Mouse (Mus musculus): ENCODE results near the gene Taar5. TPM values are rescaled to one million over a fixed set of nuclear protein-coding genes. Genes with fewer than 3 reads are reported as not detected.

Gene Taar5
- polyA plus RNA-seq, 1 experiment from 2014 or later = not detected

DNA sequence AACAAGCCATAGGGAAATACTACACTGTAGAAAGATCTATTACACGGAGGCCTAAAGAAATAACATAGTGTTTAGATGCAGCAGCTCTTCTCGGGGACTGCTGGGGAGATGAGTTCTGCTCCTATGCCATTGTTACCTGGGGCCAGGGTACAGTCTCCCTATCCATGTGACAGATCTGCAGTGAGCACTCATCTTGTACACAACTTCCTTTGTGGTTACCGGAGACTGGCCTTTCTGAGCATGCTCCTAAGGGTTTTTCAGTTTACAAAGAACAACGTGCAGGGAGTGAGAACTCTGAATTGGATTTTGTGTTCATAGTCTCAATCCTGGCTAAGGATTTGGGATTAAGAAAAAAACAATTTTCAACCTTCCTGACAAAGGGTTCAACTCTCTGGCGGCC lies 15.9 kb downstream of the Taar5 start:
- no peak for DNase-seq (ENCODE audit: low spot score)
- 75% methylated on average over 5 of the region's 5 CpGs for WGBS

DNA sequence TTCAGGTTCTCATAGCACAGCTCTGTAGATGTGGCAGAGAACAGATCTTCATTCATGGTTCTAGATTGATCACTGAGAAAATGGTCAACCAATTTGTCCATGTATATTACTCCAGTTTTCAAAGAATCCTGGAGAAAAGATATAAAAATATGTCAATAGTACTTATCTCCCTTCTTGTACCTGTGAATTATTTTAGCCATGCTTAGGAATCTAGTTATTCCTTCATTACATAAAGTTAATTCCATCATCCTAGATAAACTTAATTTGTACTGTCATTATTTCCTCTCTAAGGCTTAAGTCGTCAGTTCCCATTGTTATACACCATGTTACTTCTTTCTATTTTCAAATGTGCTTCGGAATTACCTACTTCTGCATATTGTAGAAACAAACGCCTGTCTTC lies 22.9 kb downstream of the Taar5 start, which contains the start of gene Taar7a:
Taar7a (minus strand) TSS at position 101 of the 400 bp plus-strand sequence.
- Histone ChIP-seq H3K4me3 (ENCODE audit: low read depth, low read length) (no peak within 1 kb of the TSS), H3K27ac (replicated peaks; ENCODE audit: low read depth, low read length) (no peak within 1 kb of the TSS), H3K4me2 (ENCODE audit: low read depth, low read length) (no peak within 1 kb of the TSS), H3K9ac (ENCODE audit: low read depth, low read length) (no peak within 1 kb of the TSS), H3K4me1 (ENCODE audit: control insufficient read depth, insufficient read depth, low read length) (no peaks in the 10 kb centered on the region), H3K36me3 (ENCODE audit: control insufficient read depth, insufficient read depth, low read length) (no peaks in the 10 kb centered on the region), H3K9me3 (ENCODE audit: control insufficient read depth, low read length) (no peaks in the 10 kb centered on the region), H3K27me3 (replicated peaks; ENCODE audit: control insufficient read depth, insufficient read depth, low read length) (no peaks in the 10 kb centered on the region)
- DNase-seq (ENCODE audit: low spot score) (no peak), ATAC-seq (ENCODE audit: low read depth) (no peak)
- WGBS = 78% methylated on average over 3 of the region's 3 CpGs

More for the DNA sequence above, 15.9 kb downstream of the Taar5 start:
- Histone ChIP-seq H3K4me1 (ENCODE audit: control insufficient read depth, insufficient read depth, low read length) (no peaks in the 10 kb centered on the region), H3K9me3 (ENCODE audit: control insufficient read depth, low read length) (no peaks in the 10 kb centered on the region), H3K27ac (replicated peaks; ENCODE audit: low read depth, low read length) (no peak overlapping the region), H3K4me2 (ENCODE audit: low read depth, low read length) (no peak overlapping the region), H3K27me3 (replicated peaks; ENCODE audit: control insufficient read depth, insufficient read depth, low read length) (no peaks in the 10 kb centered on the region), H3K4me3 (ENCODE audit: low read depth, low read length) (no peak overlapping the region), H3K36me3 (ENCODE audit: control insufficient read depth, insufficient read depth, low read length) (no peaks in the 10 kb centered on the region), H3K9ac (ENCODE audit: low read depth, low read length) (no peak overlapping the region)
- no peak for ATAC-seq (ENCODE audit: low read depth)

- ATAC-seq (ENCODE audit: low read depth) (no peak), DNase-seq (ENCODE audit: low spot score) (no peak)
- Histone ChIP-seq H3K4me2 (ENCODE audit: low read depth, low read length) (no peak within 1 kb of the TSS), H3K27ac (replicated peaks; ENCODE audit: low read depth, low read length) (no peak within 1 kb of the TSS), H3K4me1 (ENCODE audit: control insufficient read depth, insufficient read depth, low read length) (no peaks in the 10 kb centered on the region), H3K27me3 (replicated peaks; ENCODE audit: control insufficient read depth, insufficient read depth, low read length) (no peaks in the 10 kb centered on the region), H3K36me3 (ENCODE audit: control insufficient read depth, insufficient read depth, low read length) (no peaks in the 10 kb centered on the region), H3K9me3 (ENCODE audit: control insufficient read depth, low read length) (no peaks in the 10 kb centered on the region), H3K9ac (ENCODE audit: low read depth, low read length) (no peak within 1 kb of the TSS), H3K4me3 (ENCODE audit: low read depth, low read length) (no peak within 1 kb of the TSS)
- WGBS = 83% methylated on average over 1 of the region's 1 CpGs
Measured at GRCm38 (mm10) chr10:23999639-24000038, 29.1 kb downstream of the Taar5 start, which contains the start of gene Taar7b. Gene Taar7b, plus strand, starts transcription at chr10:23999939.

- ATAC-seq (ENCODE audit: low read depth) = no peak
- no peak overlapping the region for H3K27ac ChIP-seq (replicated peaks; ENCODE audit: low read depth, low read length)
- no peak overlapping the region for H3K4me3 ChIP-seq (ENCODE audit: low read depth, low read length)
- H3K4me2 ChIP-seq (ENCODE audit: low read depth, low read length) = no peak overlapping the region
- H3K36me3 ChIP-seq (ENCODE audit: control insufficient read depth, insufficient read depth, low read length) = no peaks in the 10 kb centered on the region
- WGBS = 66% methylated on average over 1 of the region's 1 CpGs
- no peaks in the 10 kb centered on the region for H3K27me3 ChIP-seq (replicated peaks; ENCODE audit: control insufficient read depth, insufficient read depth, low read length)
- H3K9me3 ChIP-seq (ENCODE audit: control insufficient read depth, low read length) = no peaks in the 10 kb centered on the region
- DNase-seq (ENCODE audit: low spot score) = no peak
- H3K4me1 ChIP-seq (ENCODE audit: control insufficient read depth, insufficient read depth, low read length) = no peaks in the 10 kb centered on the region
- H3K9ac ChIP-seq (ENCODE audit: low read depth, low read length) = no peak overlapping the region
Measured at GRCm38 (mm10) chr10:24006442-24006841, 35.9 kb downstream of the Taar5 start.

DNA sequence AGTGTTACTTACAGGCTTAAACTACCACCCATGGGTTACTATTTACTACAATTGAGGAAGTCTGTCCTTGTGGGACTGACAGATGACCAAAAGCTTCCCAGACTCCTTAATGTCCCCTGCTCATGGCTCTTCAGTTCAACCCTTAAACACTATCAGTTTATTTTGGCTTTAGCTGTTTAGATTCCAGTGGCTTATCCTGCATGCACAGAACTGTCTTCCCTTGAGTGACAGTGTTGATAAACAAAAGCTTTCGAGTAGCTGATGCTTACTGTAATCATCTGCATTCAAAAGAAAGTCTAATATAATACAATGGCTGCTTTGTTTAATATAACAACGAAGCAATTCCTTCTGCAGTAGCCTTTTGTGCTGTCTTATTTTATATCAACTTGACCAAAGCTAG lies 36.5 kb downstream of the Taar5 start:
- Histone ChIP-seq H3K36me3 (ENCODE audit: control insufficient read depth, insufficient read depth, low read length) (no peaks in the 10 kb centered on the region), H3K4me2 (ENCODE audit: low read depth, low read length) (no peak overlapping the region), H3K9me3 (ENCODE audit: control insufficient read depth, low read length) (no peaks in the 10 kb centered on the region), H3K27me3 (replicated peaks; ENCODE audit: control insufficient read depth, insufficient read depth, low read length) (no peaks in the 10 kb centered on the region), H3K4me3 (ENCODE audit: low read depth, low read length) (no peak overlapping the region), H3K4me1 (ENCODE audit: control insufficient read depth, insufficient read depth, low read length) (no peaks in the 10 kb centered on the region), H3K27ac (replicated peaks; ENCODE audit: low read depth, low read length) (no peak overlapping the region), H3K9ac (ENCODE audit: low read depth, low read length) (no peak overlapping the region)
- 56% methylated on average over 2 of the region's 2 CpGs for WGBS
- no peak for DNase-seq (ENCODE audit: low spot score)
- no peak for ATAC-seq (ENCODE audit: low read depth)

DNA sequence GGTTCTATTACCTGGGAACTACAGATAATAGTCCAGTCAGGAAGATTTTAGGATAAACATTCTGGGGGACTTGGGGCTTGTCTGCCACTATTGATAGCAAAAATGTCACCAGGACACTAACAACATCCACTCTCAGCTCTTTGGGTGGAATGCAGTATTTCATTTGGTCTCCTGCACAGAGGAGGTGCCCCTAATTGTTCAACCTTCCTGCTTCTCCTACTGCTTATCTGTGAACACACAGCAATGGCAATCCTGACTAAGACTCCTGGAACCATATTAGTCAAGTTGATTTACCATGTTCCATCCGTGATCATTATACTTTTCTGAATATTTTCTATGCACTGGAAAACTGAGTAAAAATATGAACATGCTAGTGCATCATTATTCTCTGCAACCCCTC lies 37.6 kb downstream of the Taar5 start:
- H3K27ac ChIP-seq (replicated peaks; ENCODE audit: low read depth, low read length) = no peak overlapping the region
- H3K9ac ChIP-seq (ENCODE audit: low read depth, low read length) = no peak overlapping the region
- no peaks in the 10 kb centered on the region for H3K9me3 ChIP-seq (ENCODE audit: control insufficient read depth, low read length)
- 73% methylated on average over 1 of the region's 1 CpGs for WGBS
- DNase-seq (ENCODE audit: low spot score) (no peak), ATAC-seq (ENCODE audit: low read depth) (no peak)
- H3K4me3 ChIP-seq (ENCODE audit: low read depth, low read length) = no peak overlapping the region
- H3K27me3 ChIP-seq (replicated peaks; ENCODE audit: control insufficient read depth, insufficient read depth, low read length) = no peaks in the 10 kb centered on the region
- H3K4me1 ChIP-seq (ENCODE audit: control insufficient read depth, insufficient read depth, low read length) = no peaks in the 10 kb centered on the region
- H3K4me2 ChIP-seq (ENCODE audit: low read depth, low read length) = no peak overlapping the region
- H3K36me3 ChIP-seq (ENCODE audit: control insufficient read depth, insufficient read depth, low read length) = no peaks in the 10 kb centered on the region

Other genes with a start within 250 kb of the Taar5 start
- 254 and 271 TPM in 2 replicates for gene Rps12, start 183.4 kb upstream of the Taar5 start, polyA plus RNA-seq (2014; fragmentation: Nextera tagmentation; extraction: Ambion mirVana)
- 18.5 and 18.8 TPM in 2 replicates for gene Slc18b1, start 173.7 kb upstream of the Taar5 start, polyA plus RNA-seq (2014; fragmentation: Nextera tagmentation; extraction: Ambion mirVana)
- gene Vnn3, start 119.2 kb upstream of the Taar5 start, polyA plus RNA-seq (2014; fragmentation: Nextera tagmentation; extraction: Ambion mirVana) = 0.13 and 0.14 TPM in 2 replicates
- 1.1 and 1.2 TPM in 2 replicates for gene Vnn1, start 76.0 kb upstream of the Taar5 start, polyA plus RNA-seq (2014; fragmentation: Nextera tagmentation; extraction: Ambion mirVana)
- gene Taar1, start 50.4 kb upstream of the Taar5 start, polyA plus RNA-seq (2014; fragmentation: Nextera tagmentation; extraction: Ambion mirVana) = not detected in 2 replicates
- gene Taar2, start 32.1 kb upstream of the Taar5 start, polyA plus RNA-seq (2014; fragmentation: Nextera tagmentation; extraction: Ambion mirVana) = 0.21 TPM in 1 of 2 replicates, not detected in the other
- not detected in 2 replicates for gene Taar3, start 21.1 kb upstream of the Taar5 start, polyA plus RNA-seq (2014; fragmentation: Nextera tagmentation; extraction: Ambion mirVana)
- gene Taar4, start 10.2 kb upstream of the Taar5 start, polyA plus RNA-seq (2014; fragmentation: Nextera tagmentation; extraction: Ambion mirVana) = not detected in 2 replicates
- not detected in 2 replicates for gene Taar6, start 14.9 kb downstream of the Taar5 start, polyA plus RNA-seq (2014; fragmentation: Nextera tagmentation; extraction: Ambion mirVana)
- gene Taar7a, start 22.8 kb downstream of the Taar5 start, polyA plus RNA-seq (2014; fragmentation: Nextera tagmentation; extraction: Ambion mirVana) = not detected in 2 replicates
- gene Taar7b, start 29.2 kb downstream of the Taar5 start, polyA plus RNA-seq (2014; fragmentation: Nextera tagmentation; extraction: Ambion mirVana) = not detected in 2 replicates
- gene Taar7d, start 56.5 kb downstream of the Taar5 start, polyA plus RNA-seq (2014; fragmentation: Nextera tagmentation; extraction: Ambion mirVana) = not detected in 2 replicates
- not detected in 2 replicates for gene Taar7e, start 66.9 kb downstream of the Taar5 start, polyA plus RNA-seq (2014; fragmentation: Nextera tagmentation; extraction: Ambion mirVana)
- not detected in 2 replicates for gene Taar7f, start 78.8 kb downstream of the Taar5 start, polyA plus RNA-seq (2014; fragmentation: Nextera tagmentation; extraction: Ambion mirVana)
- gene Taar8a, start 105.8 kb downstream of the Taar5 start, polyA plus RNA-seq (2014; fragmentation: Nextera tagmentation; extraction: Ambion mirVana) = not detected in 2 replicates
- not detected in 2 replicates for gene Taar8b, start 121.6 kb downstream of the Taar5 start, polyA plus RNA-seq (2014; fragmentation: Nextera tagmentation; extraction: Ambion mirVana)
- gene Taar8c, start 131.2 kb downstream of the Taar5 start, polyA plus RNA-seq (2014; fragmentation: Nextera tagmentation; extraction: Ambion mirVana) = not detected in 2 replicates
- not detected in 2 replicates for gene Taar9, start 138.8 kb downstream of the Taar5 start, polyA plus RNA-seq (2014; fragmentation: Nextera tagmentation; extraction: Ambion mirVana)
- 86.9 and 93.9 TPM in 2 replicates for gene Stx7, start 178.6 kb downstream of the Taar5 start, polyA plus RNA-seq (2014; fragmentation: Nextera tagmentation; extraction: Ambion mirVana)

Data from embryonic facial prominence, embryonic 14.5 days (tissue).